Mouse (Mus musculus): ENCODE results near the gene Loxl4.

The Loxl4 gene

GRCm38 (mm10) chr19:42566283-42567019, 46.2 kb downstream of the Loxl4 start:
- no peak for DNase-seq (ENCODE audit: low read depth, low spot score)

GRCm38 (mm10) chr19:42563726-42564270, 48.8 kb downstream of the Loxl4 start:
- no peak for DNase-seq (ENCODE audit: low read depth, low spot score)

DNA sequence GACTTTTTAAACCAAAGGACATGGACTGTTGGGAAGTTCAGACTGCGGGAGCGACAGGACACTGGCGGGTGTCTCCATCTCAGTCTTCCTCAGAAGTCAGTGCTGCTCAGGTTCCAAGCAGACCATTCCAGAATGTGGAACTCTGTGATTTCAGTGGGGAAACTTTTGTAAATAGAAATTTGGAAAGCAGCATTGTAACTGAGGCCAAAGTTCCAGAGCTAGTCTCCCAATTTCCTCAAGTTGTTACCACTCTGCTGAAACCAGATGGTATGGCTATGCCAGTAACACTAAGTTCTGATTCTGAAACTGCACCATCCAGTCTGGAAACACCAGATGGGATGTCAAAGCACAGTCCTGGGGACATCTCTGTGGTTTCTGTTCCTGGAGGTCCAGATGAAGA, 49.6 kb downstream of the Loxl4 start:
- no peak for DNase-seq (ENCODE audit: low read depth, low spot score)

GRCm38 (mm10) chr19:42561991-42562390, 50.6 kb downstream of the Loxl4 start:
- no peak for DNase-seq (ENCODE audit: low read depth, low spot score)

DNA sequence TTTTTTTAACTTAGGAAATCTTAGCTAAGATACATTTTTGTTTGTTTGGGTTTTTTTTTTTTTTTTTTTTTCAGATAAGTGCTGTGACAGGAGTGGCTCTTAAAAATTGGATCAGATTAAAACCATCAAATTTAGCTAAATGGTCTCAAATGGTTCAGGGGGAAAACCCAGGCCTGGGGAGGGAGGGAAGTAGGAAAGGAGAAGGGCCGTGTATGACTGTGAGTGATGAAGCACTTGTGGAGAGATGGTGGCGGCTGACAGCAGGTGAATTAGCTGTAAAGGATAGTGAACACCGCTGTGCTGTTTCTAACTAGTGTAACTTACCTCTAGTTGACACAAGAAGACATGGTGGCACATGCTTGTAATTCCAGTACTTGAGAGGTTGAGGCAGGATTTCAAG, 53.9 kb downstream of the Loxl4 start:
- no peak for DNase-seq (ENCODE audit: low read depth, low spot score)

Measured in WW6 (cell line).